Mouse (Mus musculus) gastrocnemius, postnatal 4 days (tissue): ENCODE data around the gene Adprhl1. TPM values are rescaled to one million over a fixed set of nuclear protein-coding genes. Genes with fewer than 3 reads are reported as not detected.
A peak's percentile ranks its signal among the peaks of the same experiment; 100 is the strongest.

Experiments used
- microRNA-seq: library from miRNA; unstranded; fragments of <30 nt; microRNA quantifications from one replicate; pipeline ENCODE4 v1.2.0, GENCODE M21; 2021
- total RNA-seq, 2 experiments: library from RNA; stranded (reverse); gene quantifications; 2 replicates each; pipeline ENCODE4 v1.2.3; 2021

Gene Adprhl1
- total RNA-seq, 2 experiments from 2014 or later, result 78.0 to 80.2 TPM

Small RNAs within 50 kb of the gene (microRNA-seq; reads per million reads assigned to microRNA genes)
- gene Mir1968, result 3.8 reads per million, percentile 13 among the genes with 10 or more reads in this experiment

Other genes with a start within 250 kb of the Adprhl1 start
- under 1 TPM in 1 of 2 experiments, not detected in 1; 0.18 TPM for gene F7, start 228.1 kb downstream of the Adprhl1 start, total RNA-seq
- gene F10, start 216.9 kb downstream of the Adprhl1 start, total RNA-seq, result 1 to 10 TPM in 1 of 2 experiments, not detected in 1; 1.7 TPM
- gene Proz, start 193.2 kb downstream of the Adprhl1 start, total RNA-seq, result under 1 TPM; 0.12 to 0.49 TPM
- gene Pcid2, start 148.7 kb downstream of the Adprhl1 start, total RNA-seq, result 10 to 100 TPM; 13.9 to 15.9 TPM
- 100 to 1,000 TPM in 1 of 2 experiments, 10 to 100 TPM in 1; 99.9 to 112 TPM for gene Cul4a, start 148.5 kb downstream of the Adprhl1 start, total RNA-seq
- gene Lamp1, start 95.0 kb downstream of the Adprhl1 start, total RNA-seq, result 100 to 1,000 TPM; 265 to 276 TPM
- gene Grtp1, start 53.5 kb downstream of the Adprhl1 start, total RNA-seq, result 10 to 100 TPM in 1 of 2 experiments, 1 to 10 TPM in 1; 8.2 to 10.6 TPM
- 10 to 100 TPM; 28.5 to 29.2 TPM for gene Dcun1d2, start 34.0 kb upstream of the Adprhl1 start, total RNA-seq
- gene Tmco3, start 34.0 kb upstream of the Adprhl1 start, total RNA-seq, result 10 to 100 TPM; 21.7 to 22.6 TPM
- 10 to 100 TPM; 75.5 to 81.2 TPM for gene Tfdp1, start 84.6 kb upstream of the Adprhl1 start, total RNA-seq
- not detected for gene Atp4b, start 142.7 kb upstream of the Adprhl1 start, total RNA-seq
- not detected for gene Grk1, start 150.9 kb upstream of the Adprhl1 start, total RNA-seq
- gene Tmem255b, start 181.0 kb upstream of the Adprhl1 start, total RNA-seq, result 1 to 10 TPM; 3.0 to 5.5 TPM
- 100 to 1,000 TPM; 111 to 121 TPM for gene Gas6, start 240.3 kb upstream of the Adprhl1 start, total RNA-seq